Mouse (Mus musculus) liver, embryonic 15.5 days (tissue): ENCODE measurements around the gene Ppp1r3d. TPM values are rescaled to one million over a fixed set of nuclear protein-coding genes. Genes with fewer than 3 reads are reported as not detected.

Experiments
- ATAC-seq: fragments of 200-750 bp; cut with Nextera tagmentation; 2 replicates; pipeline ENCODE4 v1.8.0; 2017; ENCODE audit warnings: moderate number of reproducible peaks, mild to moderate bottlenecking, moderate library complexity; ENCODE audit not compliant: insufficient read depth
- H3K27ac ChIP-seq: fragments of 300-500 bp; sonication (generic); replicated peaks from 2 replicates; pipeline ENCODE4 v1.5.1; 2015; ENCODE audit warnings: mild to moderate bottlenecking, inconsistent platforms
- H3K27me3 ChIP-seq: fragments of 300-500 bp; sonication (generic); 2 replicates; pipeline ENCODE4 v1.6.1; 2015; ENCODE audit warnings: mild to moderate bottlenecking, inconsistent platforms
- H3K36me3 ChIP-seq: fragments of 300-500 bp; sonication (generic); replicated peaks from 2 replicates; pipeline ENCODE4 v1.6.1; 2015; ENCODE audit warnings: moderate library complexity, mild to moderate bottlenecking, inconsistent platforms
- H3K4me1 ChIP-seq: fragments of 300-500 bp; sonication (generic); replicated peaks from 2 replicates; pipeline ENCODE4 v1.6.1; 2015; ENCODE audit warnings: inconsistent platforms
- H3K4me2 ChIP-seq: fragments of 300-500 bp; sonication (generic); 2 replicates; pipeline ENCODE4 v1.6.1; 2015; ENCODE audit warnings: moderate library complexity, mild to moderate bottlenecking, inconsistent platforms
- H3K4me3 ChIP-seq: fragments of 300-500 bp; sonication (generic); replicated peaks from 2 replicates; pipeline ENCODE4 v1.5.1; 2015; ENCODE audit warnings: mild to moderate bottlenecking, inconsistent platforms
- H3K9ac ChIP-seq: fragments of 300-500 bp; sonication (generic); 2 replicates; pipeline ENCODE4 v1.6.1; 2015; ENCODE audit warnings: moderate library complexity, mild to moderate bottlenecking, inconsistent platforms
- H3K9me3 ChIP-seq: fragments of 300-500 bp; sonication (generic); replicated peaks from 2 replicates; pipeline ENCODE4 v1.6.1; 2016; ENCODE audit warnings: inconsistent platforms
- WGBS: fragments of 180-500 bp; shearing (Covaris S2); methylation state at CpG from one replicate; pipeline ENCODE4 v1.1.7; 2015; ENCODE audit warnings: mixed read lengths; ENCODE audit not compliant: insufficient replicate concordance; 5-methylcytosine and 5-hydroxymethylcytosine counted together
- polyA plus RNA-seq: library from polyadenylated mRNA; unstranded; fragments of >200 nt; fragmentation: Nextera tagmentation; extraction: Ambion mirVana; gene quantifications from 2 replicates; pipeline ENCODE4 v1.2.1, GENCODE M21; 2015

Gene Ppp1r3d
- 0.62 and 0.84 TPM in 2 replicates for polyA plus RNA-seq

- no peak within 1 kb of the TSS for H3K27ac ChIP-seq
- WGBS, result 1% methylated on average over 66 of the region's 74 CpGs
Observed at GRCm38 (mm10) chr2:178414261-178415149, at the start of gene Ppp1r3d, which contains the start of gene Fam217b. TSS of gene Ppp1r3d (minus strand) at chr2:178414472. TSS of gene Fam217b (plus strand) at chr2:178414524.

DNA sequence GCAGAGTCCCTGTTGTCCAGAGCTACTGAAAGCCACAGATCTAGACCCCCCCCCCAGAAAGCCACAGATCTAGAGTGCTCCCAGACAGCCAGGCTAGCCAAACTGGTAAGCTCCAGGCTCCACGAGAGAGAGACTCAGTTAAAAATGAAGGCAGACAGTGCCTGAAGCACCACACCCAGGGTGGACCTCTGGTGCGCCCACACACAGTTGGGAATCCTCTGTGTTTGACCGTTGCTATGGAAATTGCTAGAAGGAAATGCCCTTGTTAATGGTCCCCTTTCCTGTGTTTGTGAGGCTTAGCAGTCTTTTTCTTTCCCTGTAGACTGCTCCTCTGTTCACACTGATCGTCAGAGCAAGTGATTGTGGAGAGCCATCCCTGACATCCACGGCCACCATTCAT is 46.1 kb upstream of the Ppp1r3d start:
- WGBS, result 45% methylated on average over 5 of the region's 5 CpGs
- Histone ChIP-seq H3K4me1 (no peaks in the 10 kb centered on the region), H3K27ac (no peak overlapping the region), H3K9me3 (no peaks in the 10 kb centered on the region), H3K9ac (no peak overlapping the region), H3K4me3 (no peak overlapping the region), H3K36me3 (no peaks in the 10 kb centered on the region), H3K4me2 (no peak overlapping the region), H3K27me3 (no peaks in the 10 kb centered on the region)
- no peak for ATAC-seq

More at GRCm38 (mm10) chr2:178414261-178415149, at the start of gene Ppp1r3d, which contains the start of gene Fam217b:
- peaks cover 36% of the 10 kb centered on the region for H3K27me3 ChIP-seq
- H3K9ac ChIP-seq, result no peak within 1 kb of the TSS
- peaks cover 27% of the 10 kb centered on the region for H3K4me1 ChIP-seq
- H3K4me3 ChIP-seq, result peak within 1 kb of the TSS; percentile 55
- H3K9me3 ChIP-seq, result no peaks in the 10 kb centered on the region
- peak within 1 kb of the TSS; percentile 70 for H3K4me2 ChIP-seq
- ATAC-seq, result peak; percentile 44
- peaks cover 6% of the 10 kb centered on the region; the same call in 1 of the 2 replicates for H3K36me3 ChIP-seq

DNA sequence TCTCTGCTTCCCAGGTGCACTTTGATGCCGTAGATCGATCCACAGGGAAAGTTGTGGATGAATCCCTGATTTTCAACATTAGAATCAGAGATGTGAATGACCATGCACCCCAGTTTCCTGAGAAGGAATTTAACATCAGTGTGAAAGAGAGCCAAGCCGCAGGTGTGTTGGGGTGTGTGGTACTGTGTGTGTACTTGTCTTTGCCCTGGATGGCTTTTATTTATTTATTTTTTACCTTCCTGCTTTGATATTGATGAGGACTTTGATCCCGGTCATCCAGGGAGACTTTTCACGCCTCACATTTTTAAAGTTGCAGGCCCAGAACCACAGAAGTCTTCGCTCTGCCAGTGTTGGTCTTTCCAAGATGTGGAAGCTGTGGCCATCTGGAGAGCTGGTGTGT is 43.1 kb upstream of the Ppp1r3d start:
- Histone ChIP-seq H3K27me3 (no peaks in the 10 kb centered on the region), H3K4me3 (no peak overlapping the region), H3K9ac (no peak overlapping the region), H3K9me3 (no peaks in the 10 kb centered on the region), H3K27ac (no peak overlapping the region), H3K4me2 (no peak overlapping the region), H3K36me3 (no peaks in the 10 kb centered on the region), H3K4me1 (no peaks in the 10 kb centered on the region)
- 68% methylated on average over 6 of the region's 6 CpGs for WGBS
- ATAC-seq, result no peak

DNA sequence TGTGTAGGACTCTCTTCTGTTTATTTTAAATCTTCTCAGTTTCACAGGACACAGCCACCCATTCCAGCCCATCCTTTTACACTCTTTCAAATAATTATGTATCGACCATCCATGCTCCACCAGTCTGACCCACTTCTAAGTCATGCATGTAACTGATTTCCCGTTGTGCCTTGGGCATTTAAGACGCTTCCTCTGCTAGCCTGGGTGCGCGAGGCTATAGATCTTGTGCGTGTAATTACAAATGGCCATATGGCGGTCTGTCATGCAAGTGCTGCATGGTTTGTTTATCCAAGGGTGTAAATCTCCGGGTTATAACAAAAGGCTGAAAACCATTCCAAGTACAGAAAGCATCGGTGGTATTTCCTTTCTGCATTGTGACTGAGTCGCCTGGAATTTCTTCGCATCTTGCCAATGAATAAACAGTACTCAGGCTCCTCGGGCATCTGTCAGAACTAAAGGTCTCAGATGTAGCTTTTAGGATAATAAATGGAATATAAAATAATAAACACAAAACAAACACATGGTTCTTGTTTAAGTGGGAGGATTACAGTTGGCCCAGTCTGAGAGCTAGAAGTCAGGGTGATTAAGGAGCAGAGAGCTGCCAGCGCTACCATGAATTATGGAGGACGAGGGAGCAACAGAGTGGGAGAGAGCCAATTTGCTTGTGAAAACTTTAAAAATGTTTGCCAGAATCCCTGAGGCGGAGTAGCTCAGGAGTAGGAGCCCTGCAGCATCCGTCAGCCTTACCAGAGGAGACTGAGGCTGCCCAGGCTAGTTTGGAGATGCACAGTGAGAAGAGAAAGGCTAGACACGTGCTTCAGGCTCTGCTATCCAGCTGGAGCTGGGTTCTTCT is 40.6 kb upstream of the Ppp1r3d start:
- H3K27ac ChIP-seq, result no peak overlapping the region
- ATAC-seq, result no peak
- H3K4me1 ChIP-seq, result no peaks in the 10 kb centered on the region
- H3K9me3 ChIP-seq, result no peaks in the 10 kb centered on the region
- no peak overlapping the region for H3K9ac ChIP-seq
- WGBS, result 30% methylated on average over 17 of the region's 17 CpGs
- no peak overlapping the region for H3K4me3 ChIP-seq
- H3K27me3 ChIP-seq, result no peaks in the 10 kb centered on the region
- no peaks in the 10 kb centered on the region for H3K36me3 ChIP-seq
- H3K4me2 ChIP-seq, result no peak overlapping the region

- no peaks in the 10 kb centered on the region for H3K36me3 ChIP-seq
- H3K9ac ChIP-seq, result no peak overlapping the region
- no peak overlapping the region for H3K4me3 ChIP-seq
- 65% methylated on average over 10 of the region's 10 CpGs for WGBS
- no peaks in the 10 kb centered on the region for H3K9me3 ChIP-seq
- ATAC-seq, result no peak
- no peaks in the 10 kb centered on the region for H3K27me3 ChIP-seq
- H3K4me1 ChIP-seq, result no peaks in the 10 kb centered on the region
- no peak overlapping the region for H3K4me2 ChIP-seq
- no peak overlapping the region for H3K27ac ChIP-seq
Observed at GRCm38 (mm10) chr2:178450961-178451360, 36.7 kb upstream of the Ppp1r3d start.

DNA sequence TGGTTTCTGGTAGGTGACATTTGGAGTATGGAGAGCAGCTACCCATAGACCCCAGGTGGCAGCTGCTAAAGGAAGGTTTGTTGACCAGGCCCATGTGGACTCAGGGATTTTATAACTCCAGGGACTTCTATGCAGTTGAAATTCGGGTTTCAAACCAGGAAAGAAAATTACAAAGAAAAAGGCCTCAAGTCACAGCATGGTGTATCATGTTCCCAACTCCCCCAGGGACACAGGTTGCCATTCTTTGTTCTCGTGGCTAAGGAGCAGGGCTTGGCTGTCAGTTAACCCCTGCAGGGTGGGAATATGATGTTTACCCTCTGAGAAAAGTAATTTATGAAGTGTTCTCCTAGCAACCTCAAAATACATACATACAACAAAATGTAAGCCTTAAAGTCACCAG is 36.0 kb upstream of the Ppp1r3d start:
- H3K36me3 ChIP-seq, result no peaks in the 10 kb centered on the region
- WGBS, result 25% methylated on average over 2 of the region's 2 CpGs

GRCm38 (mm10) chr2:178449386-178449785 is 35.1 kb upstream of the Ppp1r3d start:
- ATAC-seq, result no peak
- no peak overlapping the region for H3K27ac ChIP-seq
- no peak overlapping the region for H3K9ac ChIP-seq
- H3K4me1 ChIP-seq, result no peaks in the 10 kb centered on the region
- H3K4me3 ChIP-seq, result no peak overlapping the region
- H3K27me3 ChIP-seq, result no peaks in the 10 kb centered on the region
- no peaks in the 10 kb centered on the region for H3K9me3 ChIP-seq
- no peaks in the 10 kb centered on the region for H3K36me3 ChIP-seq
- no peak overlapping the region for H3K4me2 ChIP-seq
- WGBS, result 56% methylated on average over 4 of the region's 4 CpGs

More for the DNA sequence above, 36.0 kb upstream of the Ppp1r3d start:
- no peaks in the 10 kb centered on the region for H3K9me3 ChIP-seq
- H3K4me3 ChIP-seq, result no peak overlapping the region
- H3K27ac ChIP-seq, result no peak overlapping the region
- no peak overlapping the region for H3K9ac ChIP-seq
- no peak overlapping the region for H3K4me2 ChIP-seq
- no peaks in the 10 kb centered on the region for H3K27me3 ChIP-seq
- ATAC-seq, result no peak
- no peaks in the 10 kb centered on the region for H3K4me1 ChIP-seq

DNA sequence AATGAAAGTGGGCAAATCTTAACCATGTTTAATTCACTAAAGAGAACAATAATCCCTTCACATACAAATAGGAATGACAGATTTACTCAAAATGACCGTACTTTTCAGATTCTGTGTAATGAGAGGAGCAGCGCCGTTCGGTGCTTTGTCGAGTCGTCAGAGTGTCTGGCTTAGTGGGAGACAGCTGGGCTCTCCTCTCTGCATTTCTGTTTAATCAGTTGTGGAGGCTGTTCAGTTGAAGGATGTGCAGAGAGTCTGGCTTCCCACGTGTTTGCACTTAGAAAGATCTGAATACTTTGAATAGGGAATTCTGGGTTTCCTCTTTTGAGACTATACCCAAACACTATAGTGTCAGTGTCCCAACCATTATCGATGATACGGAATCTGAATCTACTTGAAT is 23.0 kb upstream of the Ppp1r3d start:
- Histone ChIP-seq H3K4me3 (no peak overlapping the region), H3K9me3 (no peaks in the 10 kb centered on the region), H3K9ac (no peak overlapping the region), H3K27ac (no peak overlapping the region), H3K36me3 (no peaks in the 10 kb centered on the region), H3K4me2 (no peak overlapping the region), H3K4me1 (no peaks in the 10 kb centered on the region), H3K27me3 (no peaks in the 10 kb centered on the region)
- ATAC-seq, result no peak
- 69% methylated on average over 9 of the region's 9 CpGs for WGBS

GRCm38 (mm10) chr2:178433903-178434302 is 19.6 kb upstream of the Ppp1r3d start:
- no peak for ATAC-seq
- no peaks in the 10 kb centered on the region for H3K4me1 ChIP-seq
- no peak overlapping the region for H3K4me3 ChIP-seq
- H3K9ac ChIP-seq, result no peak overlapping the region
- no peak overlapping the region for H3K27ac ChIP-seq
- no peaks in the 10 kb centered on the region for H3K36me3 ChIP-seq
- no peaks in the 10 kb centered on the region for H3K9me3 ChIP-seq
- H3K27me3 ChIP-seq, result no peaks in the 10 kb centered on the region
- WGBS, result 60% methylated on average over 2 of the region's 2 CpGs
- H3K4me2 ChIP-seq, result no peak overlapping the region

- H3K4me1 ChIP-seq, result no peaks in the 10 kb centered on the region
- H3K9ac ChIP-seq, result no peak overlapping the region
- no peaks in the 10 kb centered on the region for H3K9me3 ChIP-seq
- H3K27ac ChIP-seq, result no peak overlapping the region
- 53% methylated on average over 2 of the region's 2 CpGs for WGBS
- H3K4me2 ChIP-seq, result no peak overlapping the region
- ATAC-seq, result no peak
- H3K4me3 ChIP-seq, result no peak overlapping the region
- H3K27me3 ChIP-seq, result no peaks in the 10 kb centered on the region
- H3K36me3 ChIP-seq, result no peaks in the 10 kb centered on the region
Observed at GRCm38 (mm10) chr2:178433495-178433894, 19.2 kb upstream of the Ppp1r3d start.

DNA sequence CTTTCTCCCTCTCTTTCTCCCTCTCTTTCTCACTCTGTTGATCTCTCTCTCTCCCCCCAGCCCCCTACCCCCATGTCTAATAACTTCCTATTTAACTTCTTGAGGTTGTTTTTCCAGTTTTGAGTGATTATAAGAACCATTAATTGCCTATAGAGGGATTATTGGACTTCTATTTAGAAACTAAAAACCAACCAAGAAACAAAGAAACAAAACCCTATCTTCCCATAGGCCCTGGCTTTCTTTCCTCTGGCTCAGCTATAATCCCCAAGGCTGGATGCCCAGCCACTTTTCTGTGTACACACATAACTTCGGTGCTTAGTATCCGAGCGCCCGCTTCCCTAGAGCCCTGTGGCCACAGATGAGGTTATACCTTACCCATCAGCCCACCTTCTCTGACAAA is 16.0 kb upstream of the Ppp1r3d start, which contains the start of gene Cdh26:
TSS of gene Cdh26 (plus strand) at position 301 of the 400 bp plus-strand sequence.
- WGBS, result 65% methylated on average over 4 of the region's 4 CpGs
- Histone ChIP-seq H3K4me1 (no peaks in the 10 kb centered on the region), H3K9me3 (no peaks in the 10 kb centered on the region), H3K4me3 (no peak within 1 kb of the TSS), H3K36me3 (no peaks in the 10 kb centered on the region), H3K27ac (no peak within 1 kb of the TSS), H3K27me3 (no peaks in the 10 kb centered on the region), H3K4me2 (no peak within 1 kb of the TSS), H3K9ac (no peak within 1 kb of the TSS)
- ATAC-seq, result no peak
